Mouse (Mus musculus) gastrocnemius, postnatal 10 days (tissue): ENCODE measurements at regions not wholly inside any gene's neighbourhood (a gene's known extent, or its start where the extent isn't known, plus 50 kb on each side); places are given as distances from the start of the nearest gene placed in this dataset.

Experiments
- DNase-seq: peaks from one replicate; pipeline ENCODE4 v3.0.0; 2021; ENCODE audit warnings: mixed read lengths

DNA sequence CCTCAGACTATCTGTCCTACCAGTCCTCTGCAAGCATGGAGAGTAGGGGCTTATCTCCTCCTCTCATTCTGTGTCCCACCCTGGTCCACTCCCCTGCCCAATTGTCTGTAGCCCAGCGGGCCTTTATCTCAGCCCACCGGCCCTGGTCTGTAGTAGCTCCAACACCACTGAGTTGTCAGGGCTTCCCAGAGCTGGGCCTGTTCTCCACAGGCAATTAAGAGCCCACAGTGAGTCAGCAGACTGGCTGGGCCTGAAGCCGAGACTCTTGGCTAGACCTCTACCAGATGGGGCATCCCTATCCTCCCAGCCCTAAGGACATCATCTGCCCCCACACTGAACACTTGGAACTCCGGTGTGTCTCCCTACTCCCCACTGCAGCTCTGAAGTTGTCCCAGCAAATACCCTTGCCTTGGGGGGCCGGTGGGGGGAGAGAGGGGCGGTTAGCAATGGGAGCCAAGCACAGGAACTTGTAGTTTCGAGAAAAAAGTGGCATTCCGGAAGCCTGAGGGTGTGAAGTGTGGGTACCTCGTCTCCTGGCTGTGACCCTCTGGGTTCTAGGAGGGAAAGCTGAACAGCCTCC lies 64.7 kb upstream of the Dlg1 start:
- peak; percentile 50 for DNase-seq

GRCm38 (mm10) chr16:31598989-31599421 lies 64.2 kb upstream of the Dlg1 start:
- DNase-seq = no peak

DNA sequence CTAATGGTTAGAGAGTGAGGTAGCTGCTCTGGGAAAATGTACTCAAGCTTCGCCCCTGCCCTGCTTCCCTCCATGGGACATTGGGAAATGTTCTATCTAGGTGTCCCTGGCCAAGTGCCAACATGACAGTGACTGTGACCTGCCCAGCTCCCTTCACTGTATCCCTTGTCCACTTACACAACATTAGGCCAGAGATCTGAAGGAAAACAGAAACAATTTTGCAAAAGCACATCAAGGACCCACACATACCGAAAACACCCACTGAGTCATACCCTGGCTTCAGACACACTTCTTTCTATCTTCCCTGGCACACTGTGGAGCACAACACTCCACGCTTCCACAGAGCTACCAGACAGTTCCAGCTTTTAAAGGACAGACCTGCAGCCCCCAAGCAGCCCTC lies 62.0 kb upstream of the Dlg1 start:
- no peak for DNase-seq

DNA sequence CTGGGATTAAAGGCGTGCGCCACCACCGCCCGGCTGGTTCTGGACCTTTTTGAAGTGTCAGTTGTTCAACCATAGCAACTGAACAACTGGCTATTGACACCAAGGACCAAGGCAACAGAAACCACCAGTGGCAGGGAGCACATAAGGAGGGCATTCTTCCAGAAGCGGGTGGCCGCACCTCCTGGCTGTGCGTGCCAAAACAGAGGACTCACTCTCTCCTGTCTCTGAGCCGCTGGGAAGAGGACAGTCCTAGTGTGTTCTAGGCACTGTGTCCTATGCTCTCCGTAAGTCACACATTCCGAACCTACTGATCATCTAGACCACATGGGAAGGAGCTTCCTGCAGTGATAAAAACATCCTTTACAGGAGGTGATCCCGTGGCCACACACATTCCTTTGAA lies 60.1 kb upstream of the Dlg1 start:
- DNase-seq = no peak

DNA sequence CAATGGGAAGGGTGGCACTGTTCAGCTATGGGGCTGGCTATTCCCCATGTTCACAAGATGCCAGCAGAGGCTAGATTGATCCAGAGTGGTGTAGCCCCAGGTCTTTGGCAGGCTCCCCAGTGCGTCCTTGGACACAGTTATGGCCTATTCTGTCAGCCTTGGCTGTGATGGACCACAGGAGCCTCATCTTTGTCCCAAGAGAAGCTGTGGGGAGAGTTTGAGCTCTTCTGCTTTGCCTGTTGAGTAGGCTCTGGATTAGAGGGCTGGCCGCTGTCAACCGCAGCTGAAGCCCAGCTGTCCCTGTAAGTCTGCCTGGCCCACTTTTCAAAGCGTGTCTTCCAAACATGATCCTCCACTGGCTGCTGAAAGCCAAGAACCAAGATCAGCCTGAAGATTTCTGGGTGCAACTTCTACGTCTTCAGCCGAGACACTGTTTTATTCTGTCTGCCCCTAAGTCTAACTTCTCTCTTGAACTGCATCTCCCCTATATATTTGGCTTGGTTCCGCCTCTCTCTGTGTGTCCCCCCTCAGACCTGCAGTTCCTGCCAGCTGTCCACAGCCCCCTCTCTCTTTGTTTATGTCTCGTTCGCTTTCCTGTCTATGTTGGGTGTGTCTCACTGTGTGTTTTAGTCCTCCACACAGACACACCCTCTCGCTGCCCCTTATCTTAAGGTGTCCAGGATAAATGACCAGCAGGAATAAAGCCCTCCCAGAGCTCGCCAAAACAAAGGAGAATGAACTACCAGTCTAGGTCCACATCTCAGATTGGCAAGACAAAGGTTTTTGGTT lies 56.7 kb upstream of the Dlg1 start:
- DNase-seq = peak; percentile 53

- no peak for DNase-seq
Observed at GRCm38 (mm10) chr16:31608964-31609363, 54.3 kb upstream of the Dlg1 start.

DNA sequence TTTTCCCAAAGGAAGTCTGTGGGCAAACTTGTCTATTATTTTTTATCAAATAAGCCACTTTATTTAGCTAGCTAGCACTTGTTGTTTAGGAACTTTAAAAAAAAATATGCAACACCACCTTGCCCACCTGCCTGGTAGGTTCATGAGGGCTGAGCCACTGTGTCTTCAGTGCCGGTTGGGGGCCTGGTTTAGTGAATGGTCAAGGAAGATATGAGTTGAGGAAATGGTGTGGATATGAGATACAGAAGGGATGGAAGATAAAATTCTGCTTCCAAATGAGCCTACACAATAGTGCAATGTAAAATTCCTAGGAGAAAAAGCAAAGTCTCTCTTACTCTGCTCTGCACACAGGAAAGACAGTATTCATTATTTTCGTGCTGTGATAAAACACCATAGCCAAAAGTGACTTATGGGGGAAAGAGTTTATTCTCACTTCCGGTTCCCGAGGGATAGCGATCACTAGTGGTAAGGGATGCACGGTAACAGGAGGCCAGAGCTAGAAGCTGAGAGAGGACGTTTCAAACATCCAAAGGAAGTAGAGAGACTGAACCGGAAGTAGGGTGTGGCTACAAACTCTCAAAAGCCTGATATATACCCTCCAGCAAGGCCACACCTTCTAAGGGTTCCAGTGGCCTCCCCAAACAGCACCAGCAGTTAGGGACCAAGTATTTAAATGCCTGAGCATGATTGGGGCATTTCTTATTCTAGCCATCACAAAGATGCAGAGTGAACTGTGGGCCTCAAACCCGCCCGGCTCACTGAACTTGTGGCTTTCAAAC lies 53.7 kb upstream of the Dlg1 start:
- DNase-seq = no peak
